Mouse (Mus musculus): ENCODE data around the gene Cdkl3. TPM values are rescaled to one million over a fixed set of nuclear protein-coding genes. Genes with fewer than 3 reads are reported as not detected.

The Cdkl3 gene
- polyA plus RNA-seq, 1 experiment from 2014 or later, result 13.4 TPM

GRCm38 (mm10) chr11:52060315-52060714, 56.3 kb downstream of the Cdkl3 start:
- H3K27me3 ChIP-seq, result no peaks in the 10 kb centered on the region
- H3K4me1 ChIP-seq (replicated peaks), result no peaks in the 10 kb centered on the region
- ATAC-seq (ENCODE audit: insufficient number of reproducible peaks, insufficient read depth, low FRiP score, low TSS enrichment, low read depth), result no peak
- H3K4me3 ChIP-seq (replicated peaks), result no peak overlapping the region
- no peak overlapping the region for H3K27ac ChIP-seq
- H3K36me3 ChIP-seq, result no peaks in the 10 kb centered on the region
- WGBS, result 89% methylated on average over 4 of the region's 4 CpGs
- H3K9ac ChIP-seq (replicated peaks), result no peak overlapping the region
- no peaks in the 10 kb centered on the region for H3K9me3 ChIP-seq
- no peak overlapping the region for H3K4me2 ChIP-seq

DNA sequence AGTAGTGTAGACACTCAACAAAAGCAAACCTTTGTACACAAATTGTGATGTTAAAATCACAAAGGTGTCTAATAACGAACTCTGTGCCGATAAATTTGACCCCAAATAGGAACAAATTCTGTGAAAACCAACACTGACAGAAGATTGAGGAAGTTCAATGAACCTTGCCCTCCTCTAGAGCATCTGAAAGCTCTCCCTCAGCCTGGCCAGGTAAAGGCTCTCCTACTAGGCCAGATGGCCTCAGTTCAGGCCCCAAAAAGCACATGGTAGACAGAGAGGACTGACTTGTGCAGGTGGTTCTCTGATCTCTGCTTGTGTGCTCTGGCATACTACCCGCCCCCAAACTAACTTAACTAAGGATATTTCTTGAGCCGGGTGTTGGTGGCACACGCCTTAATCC, 58.4 kb downstream of the Cdkl3 start:
- no peak overlapping the region for H3K9ac ChIP-seq (replicated peaks)
- H3K9me3 ChIP-seq, result no peaks in the 10 kb centered on the region
- no peaks in the 10 kb centered on the region for H3K36me3 ChIP-seq
- ATAC-seq (ENCODE audit: insufficient number of reproducible peaks, insufficient read depth, low FRiP score, low TSS enrichment, low read depth), result no peak
- 94% methylated on average over 5 of the region's 5 CpGs for WGBS
- no peaks in the 10 kb centered on the region for H3K27me3 ChIP-seq
- H3K27ac ChIP-seq, result no peak overlapping the region
- H3K4me3 ChIP-seq (replicated peaks), result no peak overlapping the region
- peaks cover 5% of the 10 kb centered on the region; the same call in 1 of the 2 replicates for H3K4me1 ChIP-seq (replicated peaks)
- H3K4me2 ChIP-seq, result no peak overlapping the region

DNA sequence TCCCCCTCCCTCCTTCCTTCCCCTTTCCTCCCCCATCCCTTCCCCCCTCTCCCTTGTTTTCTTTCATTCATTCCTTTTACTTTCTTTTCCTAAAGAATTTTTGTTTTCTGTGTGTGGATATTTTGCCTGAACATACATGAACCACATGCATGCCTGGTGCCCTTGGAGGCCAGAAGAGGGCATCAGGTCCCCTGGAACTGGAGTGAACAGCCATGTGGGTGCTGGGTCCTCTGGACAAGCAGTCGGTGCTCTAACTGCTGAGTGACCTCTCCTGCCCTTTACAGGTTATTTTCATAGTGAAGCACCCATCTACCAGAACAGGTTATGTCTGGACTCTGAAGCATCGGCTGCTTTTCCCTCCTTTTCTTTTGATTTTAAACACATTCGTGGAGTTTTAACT, 60.4 kb downstream of the Cdkl3 start:
- Histone ChIP-seq H3K4me1 (replicated peaks) (peaks cover 5% of the 10 kb centered on the region; the same call in 1 of the 2 replicates), H3K4me3 (replicated peaks) (no peak overlapping the region), H3K9ac (replicated peaks) (no peak overlapping the region), H3K9me3 (no peaks in the 10 kb centered on the region), H3K36me3 (no peaks in the 10 kb centered on the region), H3K27ac (no peak overlapping the region), H3K27me3 (no peaks in the 10 kb centered on the region), H3K4me2 (no peak overlapping the region)
- 37% methylated on average over 3 of the region's 3 CpGs for WGBS
- no peak for ATAC-seq (ENCODE audit: insufficient number of reproducible peaks, insufficient read depth, low FRiP score, low TSS enrichment, low read depth)

GRCm38 (mm10) chr11:52065841-52066240, 61.8 kb downstream of the Cdkl3 start:
- ATAC-seq (ENCODE audit: insufficient number of reproducible peaks, insufficient read depth, low FRiP score, low TSS enrichment, low read depth), result no peak
- H3K9ac ChIP-seq (replicated peaks), result no peak overlapping the region
- 8% methylated on average over 5 of the region's 5 CpGs for WGBS
- peaks cover 5% of the 10 kb centered on the region; the same call in 1 of the 2 replicates for H3K4me1 ChIP-seq (replicated peaks)
- H3K36me3 ChIP-seq, result no peaks in the 10 kb centered on the region
- no peak overlapping the region for H3K27ac ChIP-seq
- no peaks in the 10 kb centered on the region for H3K9me3 ChIP-seq
- H3K4me3 ChIP-seq (replicated peaks), result no peak overlapping the region
- no peaks in the 10 kb centered on the region for H3K27me3 ChIP-seq
- H3K4me2 ChIP-seq, result peak overlapping the region; percentile 35; the same call in 1 of the 2 replicates

GRCm38 (mm10) chr11:52071768-52072167, 67.7 kb downstream of the Cdkl3 start:
- H3K27me3 ChIP-seq, result no peaks in the 10 kb centered on the region
- no peaks in the 10 kb centered on the region for H3K36me3 ChIP-seq
- H3K4me3 ChIP-seq (replicated peaks), result no peak overlapping the region
- peaks cover 14% of the 10 kb centered on the region for H3K4me1 ChIP-seq (replicated peaks)
- H3K9me3 ChIP-seq, result no peaks in the 10 kb centered on the region
- no peak overlapping the region for H3K4me2 ChIP-seq
- H3K27ac ChIP-seq, result no peak overlapping the region
- ATAC-seq (ENCODE audit: insufficient number of reproducible peaks, insufficient read depth, low FRiP score, low TSS enrichment, low read depth), result no peak
- WGBS, result 70% methylated on average over 10 of the region's 10 CpGs
- H3K9ac ChIP-seq (replicated peaks), result no peak overlapping the region

- H3K27ac ChIP-seq, result no peak overlapping the region
- H3K9ac ChIP-seq (replicated peaks), result no peak overlapping the region
- no peak overlapping the region for H3K4me2 ChIP-seq
- H3K4me1 ChIP-seq (replicated peaks), result peaks cover 14% of the 10 kb centered on the region
- no peaks in the 10 kb centered on the region for H3K36me3 ChIP-seq
- H3K27me3 ChIP-seq, result no peaks in the 10 kb centered on the region
- H3K9me3 ChIP-seq, result no peaks in the 10 kb centered on the region
- no peak overlapping the region for H3K4me3 ChIP-seq (replicated peaks)
- 73% methylated on average over 8 of the region's 8 CpGs for WGBS
- no peak for ATAC-seq (ENCODE audit: insufficient number of reproducible peaks, insufficient read depth, low FRiP score, low TSS enrichment, low read depth)
Measured at GRCm38 (mm10) chr11:52073528-52074170, 69.6 kb downstream of the Cdkl3 start.

GRCm38 (mm10) chr11:52074626-52075470, 70.8 kb downstream of the Cdkl3 start:
- 69% methylated on average over 14 of the region's 14 CpGs for WGBS
- Histone ChIP-seq H3K4me1 (replicated peaks) (peaks cover 15% of the 10 kb centered on the region), H3K27ac (no peak overlapping the region), H3K4me3 (replicated peaks) (no peak overlapping the region), H3K9me3 (no peaks in the 10 kb centered on the region), H3K9ac (replicated peaks) (no peak overlapping the region), H3K4me2 (no peak overlapping the region), H3K27me3 (no peaks in the 10 kb centered on the region), H3K36me3 (no peaks in the 10 kb centered on the region)
- ATAC-seq (ENCODE audit: insufficient number of reproducible peaks, insufficient read depth, low FRiP score, low TSS enrichment, low read depth), result no peak

GRCm38 (mm10) chr11:52075794-52076633, 72.0 kb downstream of the Cdkl3 start:
- Histone ChIP-seq H3K9me3 (no peaks in the 10 kb centered on the region), H3K4me1 (replicated peaks) (peaks cover 18% of the 10 kb centered on the region), H3K27me3 (no peaks in the 10 kb centered on the region), H3K27ac (no peak overlapping the region), H3K9ac (replicated peaks) (no peak overlapping the region), H3K4me2 (no peak overlapping the region), H3K4me3 (replicated peaks) (no peak overlapping the region), H3K36me3 (no peaks in the 10 kb centered on the region)
- 47% methylated on average over 19 of the region's 19 CpGs for WGBS
- ATAC-seq (ENCODE audit: insufficient number of reproducible peaks, insufficient read depth, low FRiP score, low TSS enrichment, low read depth), result no peak

GRCm38 (mm10) chr11:52076742-52077352, 72.8 kb downstream of the Cdkl3 start:
- Histone ChIP-seq H3K36me3 (no peaks in the 10 kb centered on the region), H3K4me2 (no peak overlapping the region), H3K4me1 (replicated peaks) (peaks cover 18% of the 10 kb centered on the region), H3K9me3 (no peaks in the 10 kb centered on the region), H3K27me3 (no peaks in the 10 kb centered on the region), H3K27ac (no peak overlapping the region), H3K4me3 (replicated peaks) (no peak overlapping the region), H3K9ac (replicated peaks) (no peak overlapping the region)
- ATAC-seq (ENCODE audit: insufficient number of reproducible peaks, insufficient read depth, low FRiP score, low TSS enrichment, low read depth), result no peak
- WGBS, result 84% methylated on average over 6 of the region's 6 CpGs

DNA sequence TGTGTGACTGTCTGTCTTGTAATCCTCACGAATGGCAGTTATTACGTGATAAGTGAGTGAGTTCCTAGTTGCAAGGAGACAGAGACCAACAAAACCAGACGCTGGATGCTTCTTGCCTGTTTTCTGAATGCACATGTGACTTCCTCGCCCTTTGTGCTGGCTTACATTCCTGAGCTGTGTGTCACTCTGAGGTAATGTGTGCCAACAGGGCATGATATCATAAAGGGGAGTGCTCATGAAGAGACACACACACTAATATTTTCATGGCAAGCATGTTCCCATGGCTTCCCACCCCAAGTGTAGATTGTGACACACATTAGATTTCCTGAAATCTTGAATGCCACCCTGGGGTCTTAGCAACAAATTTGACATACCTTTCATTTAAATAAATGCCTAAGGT, 73.9 kb downstream of the Cdkl3 start:
- no peak overlapping the region for H3K27ac ChIP-seq
- no peak overlapping the region for H3K4me2 ChIP-seq
- H3K4me1 ChIP-seq (replicated peaks), result peaks cover 18% of the 10 kb centered on the region
- H3K4me3 ChIP-seq (replicated peaks), result no peak overlapping the region
- H3K9me3 ChIP-seq, result no peaks in the 10 kb centered on the region
- no peaks in the 10 kb centered on the region for H3K27me3 ChIP-seq
- WGBS, result 86% methylated on average over 4 of the region's 4 CpGs
- no peaks in the 10 kb centered on the region for H3K36me3 ChIP-seq
- H3K9ac ChIP-seq (replicated peaks), result no peak overlapping the region
- ATAC-seq (ENCODE audit: insufficient number of reproducible peaks, insufficient read depth, low FRiP score, low TSS enrichment, low read depth), result no peak

DNA sequence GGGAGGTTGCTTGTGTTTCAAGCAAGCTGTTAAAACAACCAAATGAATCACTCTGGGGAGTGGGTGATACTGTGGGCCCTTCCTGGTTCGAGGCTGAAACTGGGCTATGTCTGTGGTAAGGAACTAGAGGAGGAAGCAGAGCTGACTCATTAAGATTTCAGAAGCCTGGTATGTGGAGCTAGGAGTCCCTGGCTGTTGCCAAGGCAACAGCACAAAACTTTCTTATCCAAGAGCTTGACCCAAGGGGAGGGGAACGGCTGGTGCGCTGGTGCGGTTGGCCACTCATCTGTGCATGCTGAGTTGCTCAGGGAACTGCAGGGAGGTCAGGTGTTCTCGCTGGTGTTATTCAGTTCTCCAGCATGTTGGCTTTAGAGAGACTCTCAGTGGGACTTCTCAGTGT, 76.0 kb downstream of the Cdkl3 start:
- H3K4me2 ChIP-seq, result no peak overlapping the region
- 25% methylated on average over 5 of the region's 5 CpGs for WGBS
- peaks cover 16% of the 10 kb centered on the region for H3K4me1 ChIP-seq (replicated peaks)
- no peaks in the 10 kb centered on the region for H3K27me3 ChIP-seq
- no peaks in the 10 kb centered on the region for H3K36me3 ChIP-seq
- no peak for ATAC-seq (ENCODE audit: insufficient number of reproducible peaks, insufficient read depth, low FRiP score, low TSS enrichment, low read depth)
- H3K9ac ChIP-seq (replicated peaks), result no peak overlapping the region
- H3K9me3 ChIP-seq, result no peaks in the 10 kb centered on the region
- no peak overlapping the region for H3K4me3 ChIP-seq (replicated peaks)
- H3K27ac ChIP-seq, result no peak overlapping the region

All from limb, embryonic 12.5 days (tissue).